Mouse (Mus musculus) gastrocnemius, postnatal 14 days (tissue): ENCODE results near the gene Gm6482. TPM values are rescaled to one million over a fixed set of nuclear protein-coding genes. Genes with fewer than 3 reads are reported as not detected.
"Not testable (repeated sequence)": the region's sequence is repeated elsewhere in the genome, so short reads cannot be mapped to it uniquely, and the experiment has no call there.

Experiments
- DNase-seq: peaks from one replicate; pipeline ENCODE4 v3.0.0; 2021; ENCODE audit warnings: mixed read lengths
- intact Hi-C: fragments of 180-260 bp; cut with DNase I; formaldehyde crosslinking; loops from one replicate; pipeline ENCODE4 v1.15.1; 2025; ENCODE audit warnings: low total_unique reads
- long read RNA-seq, 2 experiments: library from polyadenylated mRNA; stranded (forward); transcript quantifications; one replicate each; pipeline ENCODE4 v2.0.0; 2021
- total RNA-seq, 2 experiments: library from RNA; stranded (reverse); gene quantifications; 2 replicates each; pipeline ENCODE4 v1.2.3; 2021

Gene Gm6482
- not detected for total RNA-seq
- long read RNA-seq, experiment 1: 0 reads
- long read RNA-seq, experiment 2: 0 reads

DNA sequence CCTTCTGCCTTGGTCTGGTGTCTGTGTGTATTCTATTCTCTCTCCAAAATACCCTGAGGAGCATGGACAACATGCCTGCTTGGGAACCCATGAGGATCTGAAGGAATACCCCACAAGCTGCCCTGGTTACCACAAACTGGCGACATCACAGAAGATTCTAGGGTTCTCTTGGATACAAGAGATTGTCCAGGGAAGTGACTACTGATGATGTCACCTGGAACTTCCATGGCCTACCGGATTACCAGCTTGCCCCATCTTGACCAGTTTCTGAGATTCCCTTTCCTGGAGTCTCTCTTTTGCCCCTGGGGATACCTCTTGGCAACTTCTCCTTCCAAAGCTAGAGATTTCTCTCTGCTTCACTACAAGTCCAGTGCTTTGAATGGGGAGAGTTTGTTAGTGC, at the start of gene Gm6482:
Gene Gm6482, minus strand, starts transcription at position 101 of the 400 bp plus-strand sequence.
- DNase-seq, intact Hi-C loops: not testable (repeated sequence)

DNA sequence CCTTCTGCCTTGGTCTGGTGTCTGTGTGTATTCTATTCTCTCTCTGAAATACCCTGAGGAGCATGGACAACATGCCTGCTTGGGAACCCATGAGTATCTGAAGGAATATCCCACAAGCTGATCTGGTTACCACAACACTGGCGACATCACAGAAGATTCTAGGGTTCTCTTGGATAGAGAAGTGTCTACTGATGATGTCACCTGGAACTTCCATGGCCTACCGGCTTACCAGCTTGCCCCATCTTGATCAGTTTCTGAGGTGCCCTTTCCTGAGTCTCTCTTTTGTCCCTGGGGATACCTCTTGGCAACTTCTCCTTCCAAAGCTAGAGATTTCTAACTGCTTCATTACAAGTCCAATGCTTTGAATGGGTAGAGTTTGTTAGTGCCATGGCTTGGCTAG, 45.3 kb upstream of the Gm6482 start, which contains the start of gene Gm7954:
Gene Gm7954, minus strand, starts transcription at position 101 of the 400 bp plus-strand sequence.
- DNase-seq, intact Hi-C loops: not testable (repeated sequence)

DNA sequence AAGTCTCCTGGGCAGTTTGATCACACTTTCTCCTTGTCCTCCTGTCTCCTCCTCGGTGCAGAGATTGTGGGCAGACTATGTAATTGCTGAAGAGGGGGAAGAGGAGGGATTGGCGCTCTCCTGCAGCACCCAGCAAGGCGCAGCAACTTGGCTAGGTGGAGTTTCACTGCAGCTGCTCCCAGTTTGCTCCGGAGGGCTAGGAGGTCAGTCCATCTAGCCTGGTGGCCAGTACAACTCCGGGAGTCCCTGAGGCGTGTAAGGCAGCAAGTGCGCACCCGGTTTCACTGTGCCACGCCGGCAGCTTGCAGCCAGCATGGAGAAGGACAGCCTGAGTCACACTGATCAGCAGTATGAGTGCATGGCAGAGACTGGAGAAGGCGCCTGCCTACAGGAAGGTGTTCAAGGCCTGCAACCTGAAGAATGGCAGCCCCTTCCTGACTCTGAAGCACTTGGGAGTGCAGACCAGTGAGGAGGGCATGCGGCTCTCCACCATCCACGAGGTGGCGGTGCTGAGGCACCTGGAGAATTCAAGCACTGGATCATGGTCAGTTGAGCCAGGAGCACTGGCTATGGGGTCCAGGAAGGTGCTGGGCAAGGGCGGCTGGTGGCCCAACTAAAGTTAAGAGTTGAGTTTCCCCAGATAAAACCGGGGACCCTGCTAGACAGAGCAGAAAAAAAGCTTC, 17.5 kb upstream of the Gm6482 start:
- DNase-seq, intact Hi-C loops: not testable (repeated sequence)

DNA sequence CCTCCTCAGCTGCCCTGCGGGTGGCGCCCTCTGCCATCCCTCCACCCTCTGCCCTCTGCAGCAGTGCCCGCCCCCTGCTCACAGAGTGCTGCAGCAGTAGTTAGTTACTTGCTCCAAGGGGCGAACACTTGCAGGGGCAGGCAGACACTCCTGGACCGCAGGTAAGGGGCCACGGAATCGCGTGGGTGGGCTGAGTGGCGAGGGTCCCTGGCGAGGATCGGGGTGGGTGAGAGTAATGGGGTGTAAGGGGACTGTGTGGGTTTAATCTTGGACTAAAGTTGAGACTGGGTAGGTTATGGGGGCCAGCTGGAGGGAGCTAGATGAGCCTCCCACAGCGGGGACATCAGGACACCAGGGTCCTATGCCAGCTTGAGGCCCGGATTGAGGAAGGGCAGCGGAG, 16.6 kb upstream of the Gm6482 start:
- intact Hi-C loops: not testable (repeated sequence)

DNA sequence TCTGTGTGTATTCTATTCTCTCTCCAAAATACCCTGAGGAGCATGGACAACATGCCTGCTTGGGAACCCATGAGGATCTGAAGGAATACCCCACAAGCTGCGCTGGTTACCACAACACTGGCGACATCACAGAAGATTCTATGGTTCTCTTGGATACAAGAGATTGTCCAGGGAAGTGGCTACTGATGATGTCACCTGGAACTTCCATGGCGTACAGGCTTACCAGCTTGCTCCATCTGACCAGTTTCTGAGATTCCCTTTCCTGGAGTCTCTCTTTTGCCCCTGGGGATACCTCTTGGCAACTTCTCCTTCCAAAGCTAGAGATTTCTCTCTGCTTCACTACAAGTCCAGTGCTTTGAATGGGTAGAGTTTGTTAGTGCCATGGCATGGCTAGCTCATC, 21.8 kb downstream of the Gm6482 start, which contains the start of gene Gm7945:
Gene Gm7945, minus strand, starts transcription at position 101 of the 400 bp plus-strand sequence.
- intact Hi-C loops, DNase-seq: not testable (repeated sequence)

More for the DNA sequence above, 16.6 kb upstream of the Gm6482 start:
- not testable (repeated sequence) for DNase-seq

Other genes starting within 250 kb of the Gm6482 start
- not detected for gene Sftpd, start 223.1 kb downstream of the Gm6482 start, total RNA-seq
- gene Gm2832, start 129.5 kb downstream of the Gm6482 start, total RNA-seq: not detected
- gene Gm5798, start 59.7 kb downstream of the Gm6482 start, total RNA-seq: not detected
- not detected for gene Gm7945, start 21.9 kb downstream of the Gm6482 start, total RNA-seq
- gene Gm7954, start 45.2 kb upstream of the Gm6482 start, total RNA-seq: not detected
- gene Gm3486, start 81.2 kb upstream of the Gm6482 start, total RNA-seq: not detected
- gene Gm7970, start 147.3 kb upstream of the Gm6482 start, total RNA-seq: not detected
- not detected for gene 1700049E17Rik2, start 164.9 kb upstream of the Gm6482 start, total RNA-seq
- not detected for gene Gm3072, start 216.3 kb upstream of the Gm6482 start, total RNA-seq
- not detected for gene Gm3676, start 238.2 kb upstream of the Gm6482 start, total RNA-seq